Mouse (Mus musculus): ENCODE measurements around the gene Prex1. TPM values are rescaled to one million over a fixed set of nuclear protein-coding genes. Genes with fewer than 3 reads are reported as not detected.

The Prex1 gene
- total and polyA plus RNA-seq, 2 experiments from 2014 or later: 4.0 to 6.2 TPM

DNA sequence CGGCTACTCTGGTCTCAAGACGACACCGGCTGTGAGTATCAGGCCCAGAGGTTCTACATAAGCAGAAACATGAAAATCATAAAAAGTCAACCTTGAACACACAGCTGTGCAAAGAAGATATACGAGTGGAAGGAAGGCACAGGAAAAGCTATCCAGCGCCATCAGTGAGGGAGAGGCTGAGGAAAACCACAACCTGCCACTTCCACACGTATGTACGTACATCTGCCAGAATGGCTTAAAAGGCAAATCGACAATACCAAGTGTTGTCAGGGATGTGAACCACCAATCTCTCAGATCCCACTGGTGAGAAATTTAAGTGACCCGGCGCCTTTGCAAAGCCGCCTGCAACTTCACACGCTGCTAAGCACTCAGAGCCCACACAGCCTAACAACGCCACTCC lies 47.5 kb downstream of the Prex1 start:
- no peak overlapping the region for H3K27ac ChIP-seq (ENCODE audit: low read depth)
- DNase-seq (ENCODE audit: low spot score) (no peak), ATAC-seq (ENCODE audit: insufficient read depth, low read depth) (no peak)
- no peaks in the 10 kb centered on the region for H3K9me3 ChIP-seq (replicated peaks; ENCODE audit: control insufficient read depth, low read length)
- WGBS: 85% methylated on average over 13 of the region's 13 CpGs
- no peak for TF ChIP-seq CTCF (IDR thresholded peaks at IDR 0.05; ENCODE audit: low read depth)
- no peak for TF ChIP-seq EP300 (IDR thresholded peaks at IDR 0.05; ENCODE audit: low read depth)
- no peaks in the 10 kb centered on the region for H3K27me3 ChIP-seq (ENCODE audit: control insufficient read depth, insufficient read depth, low read length)
- H3K36me3 ChIP-seq (replicated peaks; ENCODE audit: control insufficient read depth, insufficient read depth, low read length): no peaks in the 10 kb centered on the region
- H3K4me3 ChIP-seq (ENCODE audit: low read depth, low read length): no peak overlapping the region
- no peak overlapping the region for H3K4me2 ChIP-seq (ENCODE audit: low read depth, low read length)
- peaks cover 20% of the 10 kb centered on the region for H3K4me1 ChIP-seq (ENCODE audit: control insufficient read depth, insufficient read depth)
- H3K9ac ChIP-seq (replicated peaks; ENCODE audit: low read depth, low read length): no peak overlapping the region

DNA sequence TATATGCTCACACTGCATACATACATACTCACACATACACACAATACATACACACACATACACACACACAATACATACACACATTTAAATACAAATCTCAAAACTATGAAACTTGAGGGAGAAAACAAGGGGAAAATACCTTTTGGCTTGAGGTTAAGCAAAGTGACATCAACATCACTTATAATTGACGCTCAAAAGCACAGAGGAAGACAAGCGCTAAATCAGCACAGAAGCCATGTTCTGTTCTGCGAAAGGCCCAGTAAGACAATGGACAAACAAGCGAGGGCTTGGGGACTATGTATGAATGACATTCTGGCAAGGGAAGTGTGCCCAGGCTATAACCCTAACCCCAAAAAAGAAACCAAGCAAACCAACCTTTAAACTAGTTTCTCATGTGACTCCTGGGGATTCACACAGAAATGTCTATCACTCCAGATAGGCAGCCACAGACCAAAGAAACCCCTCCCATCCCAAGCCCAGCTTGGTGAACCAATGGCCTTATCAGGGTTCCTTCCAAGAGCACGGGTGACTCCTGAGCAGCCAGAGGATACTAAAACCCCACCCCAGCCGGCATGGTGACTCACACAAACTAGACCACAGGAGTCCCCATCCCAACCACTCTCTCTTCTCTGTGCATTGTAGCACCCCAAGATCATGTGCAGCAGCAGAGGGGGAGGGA lies 48.2 kb downstream of the Prex1 start:
- Histone ChIP-seq H3K4me3 (ENCODE audit: low read depth, low read length) (no peak overlapping the region), H3K9ac (replicated peaks; ENCODE audit: low read depth, low read length) (no peak overlapping the region), H3K27me3 (ENCODE audit: control insufficient read depth, insufficient read depth, low read length) (no peaks in the 10 kb centered on the region), H3K4me2 (ENCODE audit: low read depth, low read length) (no peak overlapping the region), H3K36me3 (replicated peaks; ENCODE audit: control insufficient read depth, insufficient read depth, low read length) (no peaks in the 10 kb centered on the region), H3K27ac (ENCODE audit: low read depth) (no peak overlapping the region), H3K4me1 (ENCODE audit: control insufficient read depth, insufficient read depth) (peaks cover 20% of the 10 kb centered on the region), H3K9me3 (replicated peaks; ENCODE audit: control insufficient read depth, low read length) (no peaks in the 10 kb centered on the region)
- ATAC-seq (ENCODE audit: insufficient read depth, low read depth) (no peak), DNase-seq (ENCODE audit: low spot score) (no peak)
- WGBS: 66% methylated on average over 6 of the region's 6 CpGs
- no peak for TF ChIP-seq EP300 (IDR thresholded peaks at IDR 0.05; ENCODE audit: low read depth)
- TF ChIP-seq CTCF (IDR thresholded peaks at IDR 0.05; ENCODE audit: low read depth): no peak

DNA sequence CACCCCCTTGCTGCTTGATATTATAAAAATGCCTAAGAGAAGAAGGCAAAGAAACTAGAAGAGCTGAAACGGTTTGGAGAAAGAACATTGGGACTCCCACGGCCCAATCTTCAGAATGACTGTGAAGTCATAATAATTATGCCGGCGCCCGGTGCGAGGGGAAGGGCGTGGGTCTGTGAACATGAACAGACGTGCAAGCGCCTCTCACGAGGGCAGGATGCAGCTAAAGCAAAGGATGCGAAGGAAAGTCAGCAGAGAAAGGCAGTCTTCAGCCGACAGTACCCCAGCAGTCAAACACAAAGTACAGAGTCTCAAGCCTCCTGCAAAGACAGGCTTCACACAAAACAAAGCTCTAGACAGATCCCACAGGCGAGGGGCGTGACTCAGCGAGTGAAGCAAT lies 49.1 kb downstream of the Prex1 start:
- Histone ChIP-seq H3K9ac (replicated peaks; ENCODE audit: low read depth, low read length) (no peak overlapping the region), H3K4me1 (ENCODE audit: control insufficient read depth, insufficient read depth) (peaks cover 20% of the 10 kb centered on the region), H3K36me3 (replicated peaks; ENCODE audit: control insufficient read depth, insufficient read depth, low read length) (no peaks in the 10 kb centered on the region), H3K27ac (ENCODE audit: low read depth) (no peak overlapping the region), H3K9me3 (replicated peaks; ENCODE audit: control insufficient read depth, low read length) (no peaks in the 10 kb centered on the region), H3K4me3 (ENCODE audit: low read depth, low read length) (no peak overlapping the region), H3K4me2 (ENCODE audit: low read depth, low read length) (no peak overlapping the region), H3K27me3 (ENCODE audit: control insufficient read depth, insufficient read depth, low read length) (no peaks in the 10 kb centered on the region)
- no peak for TF ChIP-seq EP300 (IDR thresholded peaks at IDR 0.05; ENCODE audit: low read depth)
- TF ChIP-seq CTCF (IDR thresholded peaks at IDR 0.05; ENCODE audit: low read depth): no peak
- WGBS: 83% methylated on average over 15 of the region's 15 CpGs
- ATAC-seq (ENCODE audit: insufficient read depth, low read depth): no peak
- no peak for DNase-seq (ENCODE audit: low spot score)

DNA sequence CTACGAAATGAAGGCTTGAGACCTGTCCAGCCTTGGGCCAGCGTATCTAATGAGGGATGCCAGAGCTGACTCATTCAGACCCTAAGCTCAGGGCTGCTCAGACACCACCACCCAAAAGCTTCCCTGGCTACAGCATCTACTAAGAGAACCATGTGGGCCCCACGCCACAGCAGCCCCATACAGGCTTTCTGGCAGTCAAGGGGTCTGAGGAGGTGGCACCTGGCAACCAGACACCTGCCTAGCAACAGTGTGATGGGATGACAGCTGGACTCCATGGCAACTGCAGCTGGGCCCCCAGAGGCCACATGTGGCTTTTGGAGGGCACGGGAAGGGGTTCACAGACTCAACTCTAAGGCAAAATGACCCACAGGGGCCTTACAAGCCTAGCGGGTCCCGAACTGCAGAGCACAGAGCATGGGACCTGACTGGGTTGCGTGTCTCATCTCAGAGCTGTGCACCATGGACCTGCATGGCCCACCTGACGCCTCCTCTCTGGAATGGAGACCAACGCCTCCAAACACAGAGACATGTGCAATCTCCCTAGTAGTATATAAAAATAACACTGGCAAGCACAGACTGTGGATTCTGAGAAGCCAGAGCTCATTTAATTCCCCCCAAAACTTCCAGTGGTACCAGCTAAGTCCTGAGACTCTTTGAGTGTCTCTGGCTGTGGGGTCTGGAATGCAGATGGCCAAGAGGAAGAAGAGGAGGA lies 50.2 kb downstream of the Prex1 start:
- H3K27me3 ChIP-seq (ENCODE audit: control insufficient read depth, insufficient read depth, low read length): no peaks in the 10 kb centered on the region
- H3K9me3 ChIP-seq (replicated peaks; ENCODE audit: control insufficient read depth, low read length): no peaks in the 10 kb centered on the region
- TF ChIP-seq EP300 (IDR thresholded peaks at IDR 0.05; ENCODE audit: low read depth) (no peak), CTCF (IDR thresholded peaks at IDR 0.05; ENCODE audit: low read depth) (no peak)
- no peak overlapping the region for H3K4me2 ChIP-seq (ENCODE audit: low read depth, low read length)
- H3K9ac ChIP-seq (replicated peaks; ENCODE audit: low read depth, low read length): no peak overlapping the region
- DNase-seq (ENCODE audit: low spot score) (no peak), ATAC-seq (ENCODE audit: insufficient read depth, low read depth) (no peak)
- 86% methylated on average over 9 of the region's 9 CpGs for WGBS
- H3K4me3 ChIP-seq (ENCODE audit: low read depth, low read length): no peak overlapping the region
- H3K27ac ChIP-seq (ENCODE audit: low read depth): no peak overlapping the region
- peaks cover 18% of the 10 kb centered on the region for H3K4me1 ChIP-seq (ENCODE audit: control insufficient read depth, insufficient read depth)
- H3K36me3 ChIP-seq (replicated peaks; ENCODE audit: control insufficient read depth, insufficient read depth, low read length): no peaks in the 10 kb centered on the region

DNA sequence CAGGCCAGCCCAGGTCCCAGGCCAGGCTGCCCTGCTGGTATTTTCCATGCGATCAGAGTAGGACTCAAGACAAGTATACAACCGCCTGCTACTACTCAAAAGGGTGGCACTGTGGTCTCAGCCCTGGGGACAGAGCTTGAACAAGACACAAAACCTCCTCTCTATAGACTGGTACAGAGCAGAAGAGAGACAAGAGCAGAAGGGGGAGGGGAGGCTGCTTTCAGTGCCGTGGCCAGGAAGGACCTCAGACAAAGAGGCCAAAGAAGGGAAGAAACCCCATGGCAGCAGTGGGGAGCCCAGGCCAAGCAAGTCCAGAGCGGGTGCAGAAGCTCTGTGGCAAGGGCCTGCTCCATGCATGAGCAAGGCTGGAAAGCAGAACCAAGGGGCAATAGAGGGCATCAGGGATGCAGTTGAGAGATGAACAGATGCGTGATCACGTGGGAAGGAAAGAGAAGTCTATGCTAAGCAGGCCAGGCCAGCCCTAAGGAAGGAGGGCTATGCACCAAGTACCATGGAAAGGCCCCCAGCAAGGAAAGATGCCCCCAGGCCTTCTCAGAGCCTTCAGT lies 51.0 kb downstream of the Prex1 start:
- H3K4me1 ChIP-seq (ENCODE audit: control insufficient read depth, insufficient read depth): peaks cover 11% of the 10 kb centered on the region; the same call in 1 of the 2 replicates
- H3K9ac ChIP-seq (replicated peaks; ENCODE audit: low read depth, low read length): no peak overlapping the region
- no peak for TF ChIP-seq EP300 (IDR thresholded peaks at IDR 0.05; ENCODE audit: low read depth)
- no peak for TF ChIP-seq CTCF (IDR thresholded peaks at IDR 0.05; ENCODE audit: low read depth)
- no peak for ATAC-seq (ENCODE audit: insufficient read depth, low read depth)
- H3K27ac ChIP-seq (ENCODE audit: low read depth): no peak overlapping the region
- DNase-seq (ENCODE audit: low spot score): no peak
- H3K36me3 ChIP-seq (replicated peaks; ENCODE audit: control insufficient read depth, insufficient read depth, low read length): no peaks in the 10 kb centered on the region
- 71% methylated on average over 6 of the region's 6 CpGs for WGBS
- no peak overlapping the region for H3K4me3 ChIP-seq (ENCODE audit: low read depth, low read length)
- H3K9me3 ChIP-seq (replicated peaks; ENCODE audit: control insufficient read depth, low read length): no peaks in the 10 kb centered on the region
- H3K27me3 ChIP-seq (ENCODE audit: control insufficient read depth, insufficient read depth, low read length): no peaks in the 10 kb centered on the region
- H3K4me2 ChIP-seq (ENCODE audit: low read depth, low read length): no peak overlapping the region
